Mouse (Mus musculus): ENCODE measurements around the gene Liph. TPM values are rescaled to one million over a fixed set of nuclear protein-coding genes. Genes with fewer than 3 reads are reported as not detected.

Gene Liph
- polyA plus RNA-seq (2012; rRNA removed) (0.36 and 0.56 TPM in 2 replicates), polyA plus RNA-seq (2014; fragmentation: Nextera tagmentation; extraction: Ambion mirVana) (0.80 and 0.88 TPM in 2 replicates)

DNA sequence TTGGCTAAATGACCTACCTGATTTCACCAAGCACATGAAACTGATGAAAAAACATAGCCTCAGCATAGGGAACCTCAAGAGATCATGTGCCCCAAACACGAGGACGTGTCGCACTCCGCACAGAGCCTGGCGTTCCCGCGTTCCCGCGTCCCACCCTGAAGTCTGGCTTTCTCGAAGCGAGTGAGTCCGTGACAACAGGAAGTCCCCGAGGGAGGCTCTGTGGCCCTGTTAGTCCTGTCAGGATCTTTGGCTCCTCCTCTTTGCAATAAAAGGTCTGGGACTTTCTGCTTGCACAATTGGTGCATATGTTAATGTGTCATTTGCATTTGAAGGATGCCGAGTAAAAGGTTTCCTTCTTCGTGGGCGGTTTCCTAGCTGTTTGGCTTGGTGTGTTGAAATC lies at the start of gene Liph:
Gene Liph, minus strand, starts transcription at position 360 of the 400 bp plus-strand sequence.
- DNase-seq (ENCODE audit: low read depth in 3 of 3, low spot score in 3 of 3) (no peak), ATAC-seq (ENCODE audit: insufficient read depth) (no peak)
- H3K27ac ChIP-seq: peak within 1 kb of the TSS; percentile 92
- H3K4me1 ChIP-seq (replicated peaks; ENCODE audit: control insufficient read depth in 2 of 2, insufficient read depth in 2 of 2, low read length in 1 of 2): peaks cover 32 to 34% of the 10 kb centered on the region in 2 experiments
- H3K36me3 ChIP-seq (replicated peaks; ENCODE audit: control insufficient read depth, insufficient read depth, low read depth): no peaks in the 10 kb centered on the region
- H3K9me3 ChIP-seq (ENCODE audit: control insufficient read depth, low read length): no peaks in the 10 kb centered on the region
- H3K4me3 ChIP-seq (ENCODE audit: insufficient read depth in 1 of 2, low read depth in 2 of 2, low read length in 2 of 2): peak within 1 kb of the TSS; percentile 8 to 25
- 16% methylated on average over 16 of the region's 16 CpGs for whole genome bisulfite sequencing (ENCODE audit: insufficient replicate concordance)
- H3K4me2 ChIP-seq (ENCODE audit: low read depth): peak within 1 kb of the TSS; percentile 68
- no peaks in the 10 kb centered on the region for H3K27me3 ChIP-seq (ENCODE audit: control insufficient read depth, insufficient read depth, low read length)
- TF ChIP-seq CTCF (IDR thresholded peaks at IDR 0.05; ENCODE audit: low read depth) (no peak), EP300 (IDR thresholded peaks at IDR 0.05; ENCODE audit: low read depth) (no peak)
- peak within 1 kb of the TSS; percentile 50 for H3K9ac ChIP-seq (replicated peaks)

DNA sequence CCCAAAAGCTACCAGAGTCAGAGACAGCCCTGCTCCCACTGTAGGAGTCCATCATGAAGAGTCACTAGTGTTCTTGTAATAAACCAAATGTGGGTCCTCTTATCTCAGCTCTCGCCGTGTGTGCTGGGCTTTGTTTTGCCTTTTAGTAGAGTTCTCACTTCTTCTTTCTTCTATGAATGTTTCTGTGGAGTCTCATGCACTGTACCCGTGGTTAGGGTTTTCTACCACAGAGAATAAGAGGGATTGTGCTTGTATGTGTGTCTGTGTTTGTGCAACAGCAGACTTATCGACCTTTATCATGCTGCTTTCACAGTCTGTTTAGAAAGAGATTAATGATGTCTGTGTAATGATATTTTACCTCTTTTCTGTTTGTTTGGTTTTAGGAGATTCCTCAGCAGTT lies 48.4 kb upstream of the Liph start:
- Histone ChIP-seq H3K4me3 (ENCODE audit: insufficient read depth in 1 of 2, low read depth in 2 of 2, low read length in 2 of 2) (no peak overlapping the region), H3K36me3 (replicated peaks; ENCODE audit: control insufficient read depth, insufficient read depth, low read depth) (peaks cover 45% of the 10 kb centered on the region), H3K4me1 (replicated peaks; ENCODE audit: control insufficient read depth in 2 of 2, insufficient read depth in 2 of 2, low read length in 1 of 2) (no peaks in the 10 kb centered on the region), H3K9me3 (ENCODE audit: control insufficient read depth, low read length) (no peaks in the 10 kb centered on the region), H3K27me3 (ENCODE audit: control insufficient read depth, insufficient read depth, low read length) (no peaks in the 10 kb centered on the region), H3K9ac (replicated peaks) (no peak overlapping the region), H3K4me2 (ENCODE audit: low read depth) (no peak overlapping the region), H3K27ac (no peak overlapping the region)
- WGBS (ENCODE audit: insufficient replicate concordance): 58% methylated on average over 4 of the region's 4 CpGs
- ATAC-seq (ENCODE audit: insufficient read depth) (no peak), DNase-seq (ENCODE audit: low read depth in 3 of 3, low spot score in 3 of 3) (no peak)
- no peak for TF ChIP-seq EP300 (IDR thresholded peaks at IDR 0.05; ENCODE audit: low read depth)
- TF ChIP-seq CTCF (IDR thresholded peaks at IDR 0.05; ENCODE audit: low read depth): no peak

DNA sequence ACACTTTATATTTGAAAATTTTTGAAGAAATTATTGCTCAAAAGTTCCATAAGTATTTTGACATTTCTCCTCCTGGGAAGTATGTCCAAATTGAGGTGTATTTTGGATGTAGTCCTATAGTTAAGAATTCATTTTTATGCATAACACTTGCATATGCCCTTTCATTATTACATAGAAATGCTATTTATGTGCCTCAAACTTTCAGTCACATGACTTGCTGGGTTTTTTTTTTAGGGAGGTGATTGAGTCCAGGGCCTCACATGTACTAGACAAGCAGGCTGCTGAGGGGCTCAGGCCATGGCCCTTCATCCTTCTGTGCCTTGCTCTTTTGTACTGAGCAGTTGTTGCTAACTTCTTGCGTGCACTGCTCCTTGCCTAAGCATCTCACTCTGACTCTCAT lies 44.5 kb upstream of the Liph start:
- no peak overlapping the region for H3K27ac ChIP-seq
- ATAC-seq (ENCODE audit: insufficient read depth) (no peak), DNase-seq (ENCODE audit: low read depth in 3 of 3, low spot score in 3 of 3) (no peak)
- no peak for TF ChIP-seq CTCF (IDR thresholded peaks at IDR 0.05; ENCODE audit: low read depth)
- TF ChIP-seq EP300 (IDR thresholded peaks at IDR 0.05; ENCODE audit: low read depth): no peak
- H3K9ac ChIP-seq (replicated peaks): no peak overlapping the region
- H3K9me3 ChIP-seq (ENCODE audit: control insufficient read depth, low read length): no peaks in the 10 kb centered on the region
- H3K4me2 ChIP-seq (ENCODE audit: low read depth): no peak overlapping the region
- no peaks in the 10 kb centered on the region for H3K27me3 ChIP-seq (ENCODE audit: control insufficient read depth, insufficient read depth, low read length)
- WGBS (ENCODE audit: insufficient replicate concordance): 88% methylated on average over 1 of the region's 1 CpGs
- peaks cover 39% of the 10 kb centered on the region for H3K36me3 ChIP-seq (replicated peaks; ENCODE audit: control insufficient read depth, insufficient read depth, low read depth)
- H3K4me1 ChIP-seq (replicated peaks; ENCODE audit: control insufficient read depth in 2 of 2, insufficient read depth in 2 of 2, low read length in 1 of 2): no peaks in the 10 kb centered on the region
- H3K4me3 ChIP-seq (ENCODE audit: insufficient read depth in 1 of 2, low read depth in 2 of 2, low read length in 2 of 2): no peak overlapping the region

- Histone ChIP-seq H3K27ac (no peak overlapping the region), H3K9ac (replicated peaks) (no peak overlapping the region), H3K36me3 (replicated peaks; ENCODE audit: control insufficient read depth, insufficient read depth, low read depth) (peaks cover 28% of the 10 kb centered on the region), H3K27me3 (ENCODE audit: control insufficient read depth, insufficient read depth, low read length) (no peaks in the 10 kb centered on the region), H3K4me1 (replicated peaks; ENCODE audit: control insufficient read depth in 2 of 2, insufficient read depth in 2 of 2, low read length in 1 of 2) (no peaks in the 10 kb centered on the region), H3K9me3 (ENCODE audit: control insufficient read depth, low read length) (no peaks in the 10 kb centered on the region), H3K4me2 (ENCODE audit: low read depth) (no peak overlapping the region), H3K4me3 (ENCODE audit: insufficient read depth in 1 of 2, low read depth in 2 of 2, low read length in 2 of 2) (no peak overlapping the region)
- TF ChIP-seq EP300 (IDR thresholded peaks at IDR 0.05; ENCODE audit: low read depth) (no peak), CTCF (IDR thresholded peaks at IDR 0.05; ENCODE audit: low read depth) (no peak)
- WGBS (ENCODE audit: insufficient replicate concordance): 78% methylated on average over 10 of the region's 10 CpGs
- ATAC-seq (ENCODE audit: insufficient read depth) (no peak), DNase-seq (ENCODE audit: low read depth in 3 of 3, low spot score in 3 of 3) (no peak)
Measured at GRCm38 (mm10) chr16:22038554-22038953, 43.1 kb upstream of the Liph start.

- H3K4me2 ChIP-seq (ENCODE audit: low read depth): no peak overlapping the region
- H3K9ac ChIP-seq (replicated peaks): no peak overlapping the region
- no peaks in the 10 kb centered on the region for H3K9me3 ChIP-seq (ENCODE audit: control insufficient read depth, low read length)
- no peaks in the 10 kb centered on the region for H3K27me3 ChIP-seq (ENCODE audit: control insufficient read depth, insufficient read depth, low read length)
- no peak for TF ChIP-seq EP300 (IDR thresholded peaks at IDR 0.05; ENCODE audit: low read depth)
- no peak for TF ChIP-seq CTCF (IDR thresholded peaks at IDR 0.05; ENCODE audit: low read depth)
- peaks cover 72% of the 10 kb centered on the region for H3K36me3 ChIP-seq (replicated peaks; ENCODE audit: control insufficient read depth, insufficient read depth, low read depth)
- DNase-seq (ENCODE audit: low read depth in 3 of 3, low spot score in 3 of 3) (no peak), ATAC-seq (ENCODE audit: insufficient read depth) (no peak)
- H3K4me3 ChIP-seq (ENCODE audit: insufficient read depth in 1 of 2, low read depth in 2 of 2, low read length in 2 of 2): no peak overlapping the region
- H3K27ac ChIP-seq: no peak overlapping the region
- 82% methylated on average over 5 of the region's 5 CpGs for WGBS (ENCODE audit: insufficient replicate concordance)
- H3K4me1 ChIP-seq (replicated peaks; ENCODE audit: control insufficient read depth in 2 of 2, insufficient read depth in 2 of 2, low read length in 1 of 2): no peaks in the 10 kb centered on the region
Measured at GRCm38 (mm10) chr16:22027474-22027873, 32.0 kb upstream of the Liph start.

Data from liver, embryonic 14.5 days (tissue).